Mouse (Mus musculus): ENCODE measurements at regions not wholly inside any gene's neighbourhood (a gene's known extent, or its start where the extent isn't known, plus 50 kb on each side); places are given as distances from the start of the nearest gene placed in this dataset.

- Histone ChIP-seq H3K9me3 (replicated peaks) (no peaks in the 10 kb centered on the region), H3K4me2 (replicated peaks) (no peak overlapping the region), H3K27me3 (no peaks in the 10 kb centered on the region), H3K4me1 (no peaks in the 10 kb centered on the region), H3K9ac (no peak overlapping the region), H3K4me3 (no peak overlapping the region), H3K27ac (no peak overlapping the region), H3K36me3 (no peaks in the 10 kb centered on the region)
- no peak for ATAC-seq (ENCODE audit: low FRiP score)
- WGBS, result 64% methylated on average over 6 of the region's 6 CpGs
Measured at GRCm38 (mm10) chr4:11878638-11879037, 102.4 kb downstream of the Gm10604 start.

- no peaks in the 10 kb centered on the region for H3K4me1 ChIP-seq
Measured at GRCm38 (mm10) chr4:11877945-11878344, 103.1 kb downstream of the Gm10604 start.

GRCm38 (mm10) chr4:11876009-11876408, 105.1 kb downstream of the Gm10604 start:
- Histone ChIP-seq H3K9me3 (replicated peaks) (no peaks in the 10 kb centered on the region), H3K4me3 (no peak overlapping the region), H3K27ac (no peak overlapping the region), H3K36me3 (no peaks in the 10 kb centered on the region), H3K4me2 (replicated peaks) (no peak overlapping the region), H3K4me1 (no peaks in the 10 kb centered on the region), H3K27me3 (no peaks in the 10 kb centered on the region), H3K9ac (no peak overlapping the region)
- WGBS, result 76% methylated on average over 1 of the region's 1 CpGs
- ATAC-seq (ENCODE audit: low FRiP score), result no peak

More at GRCm38 (mm10) chr4:11877945-11878344, 103.1 kb downstream of the Gm10604 start:
- H3K36me3 ChIP-seq, result no peaks in the 10 kb centered on the region
- no peaks in the 10 kb centered on the region for H3K9me3 ChIP-seq (replicated peaks)
- H3K4me2 ChIP-seq (replicated peaks), result no peak overlapping the region
- H3K4me3 ChIP-seq, result no peak overlapping the region
- no peaks in the 10 kb centered on the region for H3K27me3 ChIP-seq
- 89% methylated on average over 4 of the region's 4 CpGs for WGBS
- no peak for ATAC-seq (ENCODE audit: low FRiP score)
- no peak overlapping the region for H3K27ac ChIP-seq
- no peak overlapping the region for H3K9ac ChIP-seq

GRCm38 (mm10) chr4:11874586-11875264, 106.3 kb downstream of the Gm10604 start:
- H3K9ac ChIP-seq, result no peak overlapping the region
- no peaks in the 10 kb centered on the region for H3K36me3 ChIP-seq
- H3K4me1 ChIP-seq, result no peaks in the 10 kb centered on the region
- no peak overlapping the region for H3K4me2 ChIP-seq (replicated peaks)
- WGBS, result 77% methylated on average over 4 of the region's 4 CpGs
- ATAC-seq (ENCODE audit: low FRiP score), result no peak
- no peaks in the 10 kb centered on the region for H3K9me3 ChIP-seq (replicated peaks)
- H3K4me3 ChIP-seq, result no peak overlapping the region
- no peaks in the 10 kb centered on the region for H3K27me3 ChIP-seq
- H3K27ac ChIP-seq, result no peak overlapping the region

GRCm38 (mm10) chr4:11872036-11872435, 109.0 kb downstream of the Gm10604 start:
- ATAC-seq (ENCODE audit: low FRiP score), result no peak
- WGBS, result 88% methylated on average over 3 of the region's 3 CpGs
- no peak overlapping the region for H3K27ac ChIP-seq
- no peaks in the 10 kb centered on the region for H3K36me3 ChIP-seq
- H3K9me3 ChIP-seq (replicated peaks), result no peaks in the 10 kb centered on the region
- no peak overlapping the region for H3K4me2 ChIP-seq (replicated peaks)
- no peak overlapping the region for H3K4me3 ChIP-seq
- no peaks in the 10 kb centered on the region for H3K4me1 ChIP-seq
- no peaks in the 10 kb centered on the region for H3K27me3 ChIP-seq
- no peak overlapping the region for H3K9ac ChIP-seq

- WGBS, result 82% methylated on average over 5 of the region's 5 CpGs
- no peaks in the 10 kb centered on the region for H3K36me3 ChIP-seq
- no peak overlapping the region for H3K27ac ChIP-seq
- no peaks in the 10 kb centered on the region for H3K9me3 ChIP-seq (replicated peaks)
- no peak overlapping the region for H3K4me3 ChIP-seq
- no peaks in the 10 kb centered on the region for H3K4me1 ChIP-seq
- no peak overlapping the region for H3K4me2 ChIP-seq (replicated peaks)
- no peak overlapping the region for H3K9ac ChIP-seq
- ATAC-seq (ENCODE audit: low FRiP score), result no peak
- H3K27me3 ChIP-seq, result no peaks in the 10 kb centered on the region
Measured at GRCm38 (mm10) chr4:11869721-11870120, 111.3 kb downstream of the Gm10604 start.

- H3K4me3 ChIP-seq, result no peak overlapping the region
- no peaks in the 10 kb centered on the region for H3K36me3 ChIP-seq
- ATAC-seq (ENCODE audit: low FRiP score), result no peak
- no peaks in the 10 kb centered on the region for H3K4me1 ChIP-seq
- no peak overlapping the region for H3K9ac ChIP-seq
- no peak overlapping the region for H3K27ac ChIP-seq
- H3K9me3 ChIP-seq (replicated peaks), result no peaks in the 10 kb centered on the region
- WGBS, result 76% methylated on average over 1 of the region's 1 CpGs
- no peak overlapping the region for H3K4me2 ChIP-seq (replicated peaks)
- no peaks in the 10 kb centered on the region for H3K27me3 ChIP-seq
Measured at GRCm38 (mm10) chr4:11868565-11868964, 112.5 kb downstream of the Gm10604 start.

Data from hindbrain, embryonic 12.5 days (tissue).